Mouse (Mus musculus): ENCODE results near the gene Cgnl1. TPM values are rescaled to one million over a fixed set of nuclear protein-coding genes. Genes with fewer than 3 reads are reported as not detected.

Gene Cgnl1
- 8.4 and 14.5 TPM in 2 replicates for polyA plus RNA-seq (2012; rRNA removed; ENCODE audit: low replicate concordance)

GRCm38 (mm10) chr9:71770991-71771767 is at the start of gene Cgnl1:
Gene Cgnl1, minus strand, starts transcription at chr9:71771602.

GRCm38 (mm10) chr9:71591938-71592548 is 179.4 kb downstream of the Cgnl1 start, which contains the start of gene Myzap:
Gene Myzap, minus strand, starts transcription at chr9:71592360.

Other genes starting within 250 kb of the Cgnl1 start
- gene Myzap, start 179.2 kb downstream of the Cgnl1 start, polyA plus RNA-seq (2012; rRNA removed; ENCODE audit: low replicate concordance), result 3.8 and 5.0 TPM in 2 replicates